Mouse (Mus musculus) macrophage (primary cell): ENCODE data around the gene Tmem140. TPM values are rescaled to one million over a fixed set of nuclear protein-coding genes. Genes with fewer than 3 reads are reported as not detected.

Experiments
- H3K27ac ChIP-seq: fragments of 350-480 bp; formaldehyde crosslinking; 2 replicates; pipeline ENCODE4 v1.9.0; 2021
- H3K36me3 ChIP-seq: fragments of 350-480 bp; formaldehyde crosslinking; 2 replicates; pipeline ENCODE4 v1.9.0; 2021; ENCODE audit errors: inconsistent target
- H3K4me3 ChIP-seq: fragments of 350-480 bp; formaldehyde crosslinking; 2 replicates; pipeline ENCODE4 v1.9.0; 2021; ENCODE audit errors: inconsistent target
- H3K79me2 ChIP-seq: fragments of 350-480 bp; formaldehyde crosslinking; 2 replicates; pipeline ENCODE4 v1.9.0; 2021; ENCODE audit errors: inconsistent target
- WGBS: methylation state at CpG from one replicate; pipeline ENCODE4 v1.1.7; 2026; ENCODE audit warnings: inconsistent platforms; ENCODE audit not compliant: missing documents; 5-methylcytosine and 5-hydroxymethylcytosine counted together
- polyA plus RNA-seq: library from polyadenylated mRNA; stranded (reverse); fragments of 250-400 nt; gene quantifications from 3 replicates; pipeline ENCODE4 v1.2.4, GENCODE M21; 2018; ENCODE audit warnings: inconsistent platforms

Tmem140 gene
- polyA plus RNA-seq, 1 experiment from 2014 or later, result 113 TPM

- peaks cover 78% of the 10 kb centered on the region; the same call in 1 of the 2 replicates for H3K79me2 ChIP-seq
- H3K36me3 ChIP-seq, result peaks cover 92% of the 10 kb centered on the region
- 91% methylated on average over 7 of the region's 7 CpGs for WGBS
- H3K27ac ChIP-seq, result no peak overlapping the region
- H3K4me3 ChIP-seq, result no peak overlapping the region
These were observed 21.8 kb downstream of the Tmem140 start for GRCm38 (mm10) chr6:34884724-34885123.

GRCm38 (mm10) chr6:34887131-34887850, 24.3 kb downstream of the Tmem140 start:
- Histone ChIP-seq H3K79me2 (peaks cover 98% of the 10 kb centered on the region), H3K4me3 (no peak overlapping the region), H3K36me3 (peaks cover 95% of the 10 kb centered on the region), H3K27ac (no peak overlapping the region)
- 94% methylated on average over 6 of the region's 6 CpGs for WGBS

GRCm38 (mm10) chr6:34889185-34889584, 26.2 kb downstream of the Tmem140 start:
- H3K79me2 ChIP-seq, result peaks cover 99% of the 10 kb centered on the region
- WGBS, result 87% methylated on average over 4 of the region's 4 CpGs
- peaks cover 89% of the 10 kb centered on the region for H3K36me3 ChIP-seq
- H3K27ac ChIP-seq, result no peak overlapping the region
- H3K4me3 ChIP-seq, result no peak overlapping the region

- WGBS, result over 99% methylated on average over 7 of the region's 7 CpGs
- Histone ChIP-seq H3K79me2 (peaks cover 100% of the 10 kb centered on the region), H3K36me3 (peaks cover 86% of the 10 kb centered on the region), H3K27ac (no peak overlapping the region), H3K4me3 (no peak overlapping the region)
These were observed 32.6 kb downstream of the Tmem140 start for GRCm38 (mm10) chr6:34895569-34895968.

GRCm38 (mm10) chr6:34896168-34896780, 33.3 kb downstream of the Tmem140 start:
- peaks cover 86% of the 10 kb centered on the region for H3K36me3 ChIP-seq
- no peak overlapping the region for H3K4me3 ChIP-seq
- no peak overlapping the region for H3K27ac ChIP-seq
- 94% methylated on average over 15 of the region's 16 CpGs for WGBS
- peaks cover 100% of the 10 kb centered on the region for H3K79me2 ChIP-seq

GRCm38 (mm10) chr6:34899127-34899526, 36.2 kb downstream of the Tmem140 start:
- Histone ChIP-seq H3K36me3 (peaks cover 84% of the 10 kb centered on the region), H3K27ac (no peak overlapping the region), H3K79me2 (peaks cover 100% of the 10 kb centered on the region), H3K4me3 (no peak overlapping the region)
- WGBS, result 94% methylated on average over 2 of the region's 2 CpGs

- Histone ChIP-seq H3K4me3 (no peak overlapping the region), H3K79me2 (peaks cover 100% of the 10 kb centered on the region), H3K36me3 (peaks cover 77% of the 10 kb centered on the region), H3K27ac (no peak overlapping the region)
- 100% methylated on average over 2 of the region's 2 CpGs for WGBS
These were observed 38.0 kb downstream of the Tmem140 start for GRCm38 (mm10) chr6:34900990-34901389.

GRCm38 (mm10) chr6:34901911-34902444, 39.0 kb downstream of the Tmem140 start:
- no peak overlapping the region for H3K27ac ChIP-seq
- 44% methylated on average over 7 of the region's 9 CpGs for WGBS
- H3K36me3 ChIP-seq, result peaks cover 67% of the 10 kb centered on the region
- H3K79me2 ChIP-seq, result peaks cover 93% of the 10 kb centered on the region
- H3K4me3 ChIP-seq, result no peak overlapping the region

GRCm38 (mm10) chr6:34902578-34902977, 39.6 kb downstream of the Tmem140 start:
- Histone ChIP-seq H3K4me3 (no peak overlapping the region), H3K36me3 (peaks cover 61% of the 10 kb centered on the region), H3K79me2 (peaks cover 87% of the 10 kb centered on the region), H3K27ac (0 out of 2 replicates have a peak overlapping the region, but pooled peaks have one; percentile 4)
- 90% methylated on average over 7 of the region's 7 CpGs for WGBS

GRCm38 (mm10) chr6:34903441-34903840, 40.5 kb downstream of the Tmem140 start:
- H3K27ac ChIP-seq, result no peak overlapping the region
- peaks cover 52% of the 10 kb centered on the region for H3K36me3 ChIP-seq
- peaks cover 84% of the 10 kb centered on the region for H3K79me2 ChIP-seq
- WGBS, result 89% methylated on average over 5 of the region's 5 CpGs
- no peak overlapping the region for H3K4me3 ChIP-seq

- Histone ChIP-seq H3K4me3 (no peak overlapping the region), H3K79me2 (peaks cover 84% of the 10 kb centered on the region), H3K27ac (no peak overlapping the region), H3K36me3 (peaks cover 51% of the 10 kb centered on the region)
- 94% methylated on average over 10 of the region's 10 CpGs for WGBS
These were observed 40.9 kb downstream of the Tmem140 start for GRCm38 (mm10) chr6:34903851-34904250.

- WGBS, result 93% methylated on average over 6 of the region's 6 CpGs
These were observed 41.4 kb downstream of the Tmem140 start for GRCm38 (mm10) chr6:34904361-34904760.

GRCm38 (mm10) chr6:34906125-34906524, 43.2 kb downstream of the Tmem140 start:
- WGBS, result 85% methylated on average over 2 of the region's 2 CpGs
- no peak overlapping the region for H3K4me3 ChIP-seq
- H3K79me2 ChIP-seq, result peaks cover 76% of the 10 kb centered on the region
- peak overlapping the region; percentile 97 for H3K27ac ChIP-seq
- H3K36me3 ChIP-seq, result peaks cover 29% of the 10 kb centered on the region

More at GRCm38 (mm10) chr6:34904361-34904760, 41.4 kb downstream of the Tmem140 start:
- Histone ChIP-seq H3K79me2 (peaks cover 84% of the 10 kb centered on the region), H3K27ac (peak overlapping the region; percentile 22), H3K36me3 (peaks cover 46% of the 10 kb centered on the region), H3K4me3 (no peak overlapping the region)

- Histone ChIP-seq H3K4me3 (no peak overlapping the region), H3K79me2 (peaks cover 71% of the 10 kb centered on the region), H3K27ac (peak overlapping the region; percentile 97), H3K36me3 (peaks cover 23% of the 10 kb centered on the region; the same call in 1 of the 2 replicates)
- WGBS, result 64% methylated on average over 4 of the region's 4 CpGs
These were observed 43.7 kb downstream of the Tmem140 start for GRCm38 (mm10) chr6:34906661-34907060.

GRCm38 (mm10) chr6:34907121-34907614, 44.2 kb downstream of the Tmem140 start:
- Histone ChIP-seq H3K4me3 (no peak overlapping the region), H3K36me3 (peaks cover 20% of the 10 kb centered on the region; the same call in 1 of the 2 replicates), H3K27ac (peak overlapping the region; percentile 97), H3K79me2 (peaks cover 65% of the 10 kb centered on the region)
- 23% methylated on average over 2 of the region's 2 CpGs for WGBS
